Mouse (Mus musculus) liver, postnatal 0 days (tissue): ENCODE results near the gene Cbx7.

ENCODE experiments used
- CTCF ChIP-seq: sonication (generic); IDR thresholded peaks from 2 replicates; pipeline ENCODE4 v1.5.1; 2016; ENCODE audit warnings: antibody characterized with exemption, low read depth
- EP300 ChIP-seq: IDR thresholded peaks from 2 replicates; pipeline ENCODE4 v1.6.1; 2016; ENCODE audit warnings: antibody characterized with exemption, low read depth, mild to moderate bottlenecking

DNA sequence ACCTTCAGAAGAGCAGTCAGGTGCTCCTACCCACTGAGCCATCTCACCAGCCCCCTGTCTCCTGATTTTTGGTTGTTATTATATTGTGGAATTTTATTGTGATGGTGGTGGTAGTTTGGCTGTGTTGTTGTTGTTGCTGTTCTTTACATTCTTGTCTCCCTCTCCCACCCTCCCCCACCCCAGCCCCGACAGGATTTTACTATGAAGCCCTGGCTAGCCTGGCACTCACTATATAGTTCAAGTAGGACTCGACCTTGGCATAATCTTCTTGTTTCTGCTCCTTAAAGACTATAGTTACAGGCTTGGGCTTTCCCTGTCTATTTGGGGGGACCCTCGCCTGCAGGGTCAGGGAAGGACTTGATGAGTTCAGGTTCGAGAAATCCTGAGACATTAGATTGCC lies 76.6 kb downstream of the Cbx7 start:
- TF ChIP-seq EP300 (no peak), CTCF (no peak)
